Mouse (Mus musculus): ENCODE results near the gene Il1f6. TPM values are rescaled to one million over a fixed set of nuclear protein-coding genes. Genes with fewer than 3 reads are reported as not detected.
"Not testable (repeated sequence)": the region's sequence is repeated elsewhere in the genome, so short reads cannot be mapped to it uniquely, and the experiment has no call there.

Il1f6 gene
- polyA plus RNA-seq (2012; rRNA removed), result not detected in 2 replicates

GRCm38 (mm10) chr2:24215118-24215517 is at the start of gene Il1f6:
Gene Il1f6, plus strand, starts transcription at chr2:24215418.
- no peak within 1 kb of the TSS for H3K27ac ChIP-seq (ENCODE audit: insufficient read depth, low read depth, low read length)
- TF ChIP-seq CTCF (IDR thresholded peaks at IDR 0.05; ENCODE audit: extremely low read depth, insufficient read length, insufficient replicate concordance, low read depth, low read length) (no peak), POLR2A (IDR thresholded peaks at IDR 0.05; ENCODE audit: low read depth, low read length) (no peak)
- 70% methylated on average over 2 of the region's 2 CpGs for WGBS
- no peak within 1 kb of the TSS for H3K4me3 ChIP-seq (ENCODE audit: low read depth, low read length)
- no peaks in the 10 kb centered on the region for H3K27me3 ChIP-seq (ENCODE audit: control insufficient read depth, insufficient read depth, low read length)
- no peaks in the 10 kb centered on the region for H3K36me3 ChIP-seq (ENCODE audit: control insufficient read depth, insufficient read depth, low read length)
- no peaks in the 10 kb centered on the region for H3K4me1 ChIP-seq (ENCODE audit: control insufficient read depth, insufficient read depth, insufficient read length, low read length)

DNA sequence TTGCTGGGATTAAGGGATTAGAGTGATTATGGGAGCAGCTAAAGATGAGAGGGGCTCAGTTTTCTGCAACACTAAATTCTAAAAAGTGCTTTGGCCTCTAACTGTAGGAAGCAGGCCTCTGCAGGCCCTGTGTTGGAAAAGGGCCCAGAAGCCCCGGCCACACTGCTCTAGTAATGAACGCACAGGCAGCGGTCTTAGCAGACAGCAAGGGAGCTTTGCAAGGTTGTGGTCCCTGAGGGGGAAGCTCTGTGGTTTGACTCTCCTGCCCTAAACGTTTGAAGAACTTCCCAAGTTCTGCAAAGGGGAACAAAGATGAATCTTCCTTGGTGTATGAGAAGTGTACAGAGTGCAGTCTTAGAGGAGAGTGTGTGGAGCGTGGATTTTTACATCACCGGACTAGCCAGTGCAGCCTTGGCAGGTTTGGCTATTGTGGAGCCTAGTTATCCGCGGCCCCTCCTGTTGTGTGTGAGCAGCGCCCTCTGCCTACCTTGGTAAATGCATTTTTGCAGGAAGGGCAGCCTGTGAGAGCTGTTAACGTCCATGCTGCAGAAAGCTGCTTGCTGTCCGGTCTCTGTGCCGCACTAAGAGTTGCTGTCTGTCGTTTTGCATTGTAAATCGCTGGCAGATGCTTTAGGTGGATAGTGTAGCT is 33.4 kb upstream of the Il1f6 start:
- not testable (repeated sequence) for H3K4me3 ChIP-seq (ENCODE audit: low read depth, low read length); H3K4me1 ChIP-seq (ENCODE audit: control insufficient read depth, insufficient read depth, insufficient read length, low read length); H3K27me3 ChIP-seq (ENCODE audit: control insufficient read depth, insufficient read depth, low read length); H3K36me3 ChIP-seq (ENCODE audit: control insufficient read depth, insufficient read depth, low read length); H3K27ac ChIP-seq (ENCODE audit: insufficient read depth, low read depth, low read length)
- WGBS, result 19% methylated on average over 14 of the region's 14 CpGs

DNA sequence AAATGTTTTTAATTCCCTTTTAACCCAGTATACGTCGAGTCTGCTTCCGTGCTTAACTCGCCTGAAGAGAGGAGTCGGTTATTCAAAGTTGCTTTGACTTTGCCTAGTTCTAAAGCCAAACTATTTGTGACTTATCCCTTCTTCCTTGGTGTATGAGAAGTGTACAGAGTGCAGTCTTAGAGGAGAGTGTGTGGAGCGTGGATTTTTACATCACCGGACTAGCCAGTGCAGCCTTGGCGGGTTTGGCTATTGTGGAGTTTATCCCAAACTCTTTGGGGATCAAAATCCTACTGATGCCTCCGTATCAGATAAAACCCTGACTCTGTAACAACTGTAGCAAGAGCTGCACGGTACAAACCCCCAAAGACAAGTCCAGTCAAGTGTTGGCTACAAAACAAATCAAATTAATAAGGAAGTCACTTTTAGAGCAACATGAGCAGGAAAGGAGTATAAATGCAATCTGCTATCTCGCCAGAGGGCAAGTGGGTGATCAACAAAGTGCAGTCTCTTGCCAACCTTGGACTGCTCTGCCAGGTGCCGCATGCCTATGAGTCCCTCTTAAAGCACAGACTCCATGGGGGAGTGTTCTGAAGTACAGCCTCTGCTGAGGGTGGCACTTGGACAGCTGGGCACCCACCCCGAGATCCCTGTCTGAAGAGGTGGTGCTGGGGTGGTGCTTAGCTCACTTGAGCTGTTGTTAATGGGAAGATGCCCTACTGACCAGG is 32.6 kb upstream of the Il1f6 start:
- not testable (repeated sequence) for H3K4me3 ChIP-seq (ENCODE audit: low read depth, low read length); H3K27me3 ChIP-seq (ENCODE audit: control insufficient read depth, insufficient read depth, low read length); H3K36me3 ChIP-seq (ENCODE audit: control insufficient read depth, insufficient read depth, low read length); H3K4me1 ChIP-seq (ENCODE audit: control insufficient read depth, insufficient read depth, insufficient read length, low read length); H3K27ac ChIP-seq (ENCODE audit: insufficient read depth, low read depth, low read length)
- 51% methylated on average over 13 of the region's 13 CpGs for WGBS

DNA sequence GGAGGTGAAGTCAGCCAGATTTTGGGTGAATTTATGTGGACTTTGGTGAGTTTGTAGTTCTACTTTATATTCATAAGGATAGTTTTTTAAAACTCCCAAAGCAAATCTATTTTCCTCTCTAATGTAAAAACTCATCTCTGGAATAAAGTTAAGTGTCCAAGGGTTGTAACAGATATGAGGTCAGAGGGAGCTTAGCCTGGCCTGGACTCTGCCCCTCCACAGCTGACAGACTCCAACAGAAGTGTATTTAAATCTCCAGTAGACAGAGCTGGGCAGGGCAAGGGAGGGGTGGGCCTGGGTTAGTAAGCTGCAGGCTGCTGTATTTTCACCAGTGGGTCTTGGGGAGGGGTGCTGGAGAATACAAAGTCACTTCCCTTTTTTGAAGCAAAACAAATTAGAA is 31.1 kb upstream of the Il1f6 start:
- not testable (repeated sequence) for H3K4me1 ChIP-seq (ENCODE audit: control insufficient read depth, insufficient read depth, insufficient read length, low read length); H3K27ac ChIP-seq (ENCODE audit: insufficient read depth, low read depth, low read length); H3K4me3 ChIP-seq (ENCODE audit: low read depth, low read length); H3K27me3 ChIP-seq (ENCODE audit: control insufficient read depth, insufficient read depth, low read length); H3K36me3 ChIP-seq (ENCODE audit: control insufficient read depth, insufficient read depth, low read length)

GRCm38 (mm10) chr2:24186176-24186575 is 29.0 kb upstream of the Il1f6 start, which contains the start of gene Il1f9:
Gene Il1f9, plus strand, starts transcription at chr2:24186476.
- no peaks in the 10 kb centered on the region for H3K4me1 ChIP-seq (ENCODE audit: control insufficient read depth, insufficient read depth, insufficient read length, low read length)
- TF ChIP-seq POLR2A (IDR thresholded peaks at IDR 0.05; ENCODE audit: low read depth, low read length) (no peak), CTCF (IDR thresholded peaks at IDR 0.05; ENCODE audit: extremely low read depth, insufficient read length, insufficient replicate concordance, low read depth, low read length) (no peak)
- no peaks in the 10 kb centered on the region for H3K27me3 ChIP-seq (ENCODE audit: control insufficient read depth, insufficient read depth, low read length)
- no peak within 1 kb of the TSS for H3K4me3 ChIP-seq (ENCODE audit: low read depth, low read length)
- H3K36me3 ChIP-seq (ENCODE audit: control insufficient read depth, insufficient read depth, low read length), result no peaks in the 10 kb centered on the region
- WGBS, result 86% methylated on average over 1 of the region's 1 CpGs
- no peak within 1 kb of the TSS for H3K27ac ChIP-seq (ENCODE audit: insufficient read depth, low read depth, low read length)

GRCm38 (mm10) chr2:24187585-24187984 is 27.6 kb upstream of the Il1f6 start:
- H3K27me3 ChIP-seq (ENCODE audit: control insufficient read depth, insufficient read depth, low read length), result no peaks in the 10 kb centered on the region
- WGBS, result 38% methylated on average over 6 of the region's 6 CpGs
- H3K27ac ChIP-seq (ENCODE audit: insufficient read depth, low read depth, low read length), result no peak overlapping the region
- TF ChIP-seq CTCF (IDR thresholded peaks at IDR 0.05; ENCODE audit: extremely low read depth, insufficient read length, insufficient replicate concordance, low read depth, low read length), result no peak
- TF ChIP-seq POLR2A (IDR thresholded peaks at IDR 0.05; ENCODE audit: low read depth, low read length), result no peak
- no peak overlapping the region for H3K4me3 ChIP-seq (ENCODE audit: low read depth, low read length)
- H3K36me3 ChIP-seq (ENCODE audit: control insufficient read depth, insufficient read depth, low read length), result no peaks in the 10 kb centered on the region
- H3K4me1 ChIP-seq (ENCODE audit: control insufficient read depth, insufficient read depth, insufficient read length, low read length), result no peaks in the 10 kb centered on the region

DNA sequence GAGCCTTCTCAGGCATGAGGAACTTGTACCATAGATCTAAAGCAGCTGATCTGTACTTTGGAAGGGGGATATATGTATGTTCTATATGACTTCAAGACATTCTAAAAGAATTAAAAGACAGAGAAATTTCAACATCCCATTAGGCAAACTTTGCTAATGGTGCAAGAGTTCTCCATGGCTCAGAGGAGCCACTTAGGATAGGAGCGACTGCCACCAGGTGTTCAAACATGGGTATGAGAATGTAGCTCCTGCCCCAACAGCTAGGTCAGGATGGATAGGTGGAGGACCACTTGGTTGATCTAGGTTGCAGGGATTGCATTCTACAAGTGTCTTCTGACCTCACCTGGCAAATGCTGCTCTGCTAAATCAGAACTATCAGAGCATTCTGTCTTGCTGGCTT is 27.0 kb upstream of the Il1f6 start:
- TF ChIP-seq POLR2A (IDR thresholded peaks at IDR 0.05; ENCODE audit: low read depth, low read length), result no peak
- no peak for TF ChIP-seq CTCF (IDR thresholded peaks at IDR 0.05; ENCODE audit: extremely low read depth, insufficient read length, insufficient replicate concordance, low read depth, low read length)
- no peaks in the 10 kb centered on the region for H3K36me3 ChIP-seq (ENCODE audit: control insufficient read depth, insufficient read depth, low read length)
- H3K4me3 ChIP-seq (ENCODE audit: low read depth, low read length), result no peak overlapping the region
- H3K27me3 ChIP-seq (ENCODE audit: control insufficient read depth, insufficient read depth, low read length), result no peaks in the 10 kb centered on the region
- no peaks in the 10 kb centered on the region for H3K4me1 ChIP-seq (ENCODE audit: control insufficient read depth, insufficient read depth, insufficient read length, low read length)
- H3K27ac ChIP-seq (ENCODE audit: insufficient read depth, low read depth, low read length), result no peak overlapping the region
- WGBS, result 60% methylated on average over 1 of the region's 1 CpGs

GRCm38 (mm10) chr2:24227191-24227590 is 12.0 kb downstream of the Il1f6 start:
- no peaks in the 10 kb centered on the region for H3K4me1 ChIP-seq (ENCODE audit: control insufficient read depth, insufficient read depth, insufficient read length, low read length)
- H3K4me3 ChIP-seq (ENCODE audit: low read depth, low read length), result no peak overlapping the region
- TF ChIP-seq POLR2A (IDR thresholded peaks at IDR 0.05; ENCODE audit: low read depth, low read length), result no peak
- no peak for TF ChIP-seq CTCF (IDR thresholded peaks at IDR 0.05; ENCODE audit: extremely low read depth, insufficient read length, insufficient replicate concordance, low read depth, low read length)
- no peaks in the 10 kb centered on the region for H3K36me3 ChIP-seq (ENCODE audit: control insufficient read depth, insufficient read depth, low read length)
- no peaks in the 10 kb centered on the region for H3K27me3 ChIP-seq (ENCODE audit: control insufficient read depth, insufficient read depth, low read length)
- 66% methylated on average over 2 of the region's 2 CpGs for WGBS
- no peak overlapping the region for H3K27ac ChIP-seq (ENCODE audit: insufficient read depth, low read depth, low read length)

Data from small intestine, adult 2 months (tissue).